Mouse (Mus musculus): ENCODE results near the gene Rpa1.

DNA sequence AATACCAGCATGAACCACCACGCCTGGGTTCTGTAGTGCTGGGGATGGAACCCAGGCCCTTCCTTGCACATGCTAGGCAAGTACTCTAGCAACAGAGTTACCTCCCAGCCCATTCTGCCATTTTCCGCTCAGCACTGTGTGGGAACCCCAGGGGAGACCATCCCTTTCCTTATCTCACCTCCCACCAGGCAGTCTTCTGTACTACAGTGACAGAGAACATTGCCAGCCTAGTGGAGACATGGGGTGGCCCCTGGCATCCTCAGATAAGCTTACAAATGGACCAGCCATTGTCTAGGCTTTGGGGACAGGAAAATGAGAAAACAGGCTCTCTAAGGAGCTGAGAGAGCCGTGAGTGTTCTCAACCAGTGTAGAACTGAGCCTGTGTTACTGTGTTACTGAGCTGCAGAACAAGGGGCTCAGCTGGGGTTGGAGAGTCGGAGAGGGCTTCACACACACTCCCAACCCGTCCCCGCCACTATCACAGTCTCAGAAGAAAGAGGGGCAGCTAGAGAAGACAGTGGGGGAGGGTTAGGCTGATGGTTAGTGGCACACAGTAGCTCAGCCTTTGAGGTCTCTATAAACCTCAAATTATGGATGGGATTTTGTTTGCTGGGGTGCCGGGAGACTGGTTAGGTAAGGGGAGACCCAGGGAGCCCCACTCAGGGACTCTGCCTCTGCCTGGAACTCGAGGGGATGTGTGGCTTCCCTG lies 77.7 kb downstream of the Rpa1 start:
- TF ChIP-seq CTCF (IDR thresholded peaks at IDR 0.05; ENCODE audit: low read depth, low read length) (no peak), POLR2A (IDR thresholded peaks at IDR 0.05; ENCODE audit: extremely low read depth, insufficient read depth, low read length) (no peak)
